Mouse (Mus musculus) forebrain, embryonic 13.5 days (tissue): ENCODE measurements around the gene Spop. TPM values are rescaled to one million over a fixed set of nuclear protein-coding genes. Genes with fewer than 3 reads are reported as not detected.

Experiments
- ATAC-seq: fragments of 200-750 bp; cut with Nextera tagmentation; 2 replicates; pipeline ENCODE4 v1.8.0; 2017
- H3K27ac ChIP-seq: fragments of 300-500 bp; sonication (generic); 2 replicates; pipeline ENCODE4 v1.5.1; 2015; ENCODE audit warnings: inconsistent platforms, mild to moderate bottlenecking, moderate library complexity
- H3K27me3 ChIP-seq: fragments of 300-500 bp; sonication (generic); 2 replicates; pipeline ENCODE4 v1.6.1; 2015; ENCODE audit warnings: mild to moderate bottlenecking, inconsistent platforms
- H3K36me3 ChIP-seq: fragments of 300-500 bp; sonication (generic); 2 replicates; pipeline ENCODE4 v1.6.1; 2015; ENCODE audit warnings: mild to moderate bottlenecking, inconsistent platforms; ENCODE audit not compliant: poor library complexity, severe bottlenecking
- H3K4me1 ChIP-seq: fragments of 300-500 bp; sonication (generic); 2 replicates; pipeline ENCODE4 v1.6.1; 2015; ENCODE audit warnings: inconsistent platforms
- H3K4me2 ChIP-seq: fragments of 300-500 bp; sonication (generic); 2 replicates; pipeline ENCODE4 v1.6.1; 2015; ENCODE audit warnings: inconsistent platforms, mild to moderate bottlenecking, moderate library complexity
- H3K4me3 ChIP-seq: fragments of 300-500 bp; sonication (generic); 2 replicates; pipeline ENCODE4 v1.5.1; 2015; ENCODE audit warnings: mild to moderate bottlenecking, inconsistent platforms
- H3K9ac ChIP-seq: fragments of 300-500 bp; sonication (generic); 2 replicates; pipeline ENCODE4 v1.6.1; 2015; ENCODE audit warnings: mild to moderate bottlenecking, inconsistent platforms
- H3K9me3 ChIP-seq: fragments of 300-500 bp; sonication (generic); replicated peaks from 2 replicates; pipeline ENCODE4 v1.6.1; 2016; ENCODE audit warnings: inconsistent platforms
- WGBS: fragments of 180-500 bp; shearing (Covaris S2); methylation state at CpG from one replicate; pipeline ENCODE4 v1.1.7; 2015; 5-methylcytosine and 5-hydroxymethylcytosine counted together
- polyA plus RNA-seq: library from polyadenylated mRNA; unstranded; fragments of >200 nt; fragmentation: Nextera tagmentation; extraction: Ambion mirVana; gene quantifications from 2 replicates; pipeline ENCODE4 v1.2.1, GENCODE M21; 2015

Spop gene
- polyA plus RNA-seq, 1 experiment from 2014 or later: 178 TPM

- WGBS: 38% methylated on average over 18 of the region's 18 CpGs
- Histone ChIP-seq H3K36me3 (no peaks in the 10 kb centered on the region), H3K27me3 (0 out of 2 replicates have a peak, but pooled peaks cover 10% of the 10 kb centered on the region), H3K4me3 (no peak overlapping the region), H3K27ac (no peak overlapping the region), H3K4me1 (peaks cover 8% of the 10 kb centered on the region; the same call in 1 of the 2 replicates), H3K9ac (no peak overlapping the region), H3K4me2 (no peak overlapping the region), H3K9me3 (no peaks in the 10 kb centered on the region)
- no peak for ATAC-seq
Observed at GRCm38 (mm10) chr11:95540637-95541385, 126.9 kb downstream of the Spop start.

Other genes starting within 250 kb of the Spop start
- not detected in 2 replicates for gene Tac4, start 152.6 kb upstream of the Spop start, polyA plus RNA-seq
- 66.0 and 77.5 TPM in 2 replicates for gene Kat7, start 103.8 kb upstream of the Spop start, polyA plus RNA-seq
- gene Fam117a, start 77.1 kb upstream of the Spop start, polyA plus RNA-seq: 3.0 and 3.8 TPM in 2 replicates
- gene Slc35b1, start 29.4 kb upstream of the Spop start, polyA plus RNA-seq: 135 and 140 TPM in 2 replicates
- gene Nxph3, start 100.5 kb downstream of the Spop start, polyA plus RNA-seq: 1.8 and 2.2 TPM in 2 replicates
- 6.3 and 7.5 TPM in 2 replicates for gene Ngfr, start 173.7 kb downstream of the Spop start, polyA plus RNA-seq